Mouse (Mus musculus) gastrocnemius, postnatal 14 days (tissue): ENCODE data around the gene Wwp2. TPM values are rescaled to one million over a fixed set of nuclear protein-coding genes. Genes with fewer than 3 reads are reported as not detected.

Source experiments
- DNase-seq: peaks from one replicate; pipeline ENCODE4 v3.0.0; 2021; ENCODE audit warnings: mixed read lengths
- intact Hi-C: fragments of 180-260 bp; cut with DNase I; formaldehyde crosslinking; loops from one replicate; pipeline ENCODE4 v1.15.1; 2025; ENCODE audit warnings: low total_unique reads
- total RNA-seq, 2 experiments: library from RNA; stranded (reverse); gene quantifications; 2 replicates each; pipeline ENCODE4 v1.2.3; 2021

Gene Wwp2
- total RNA-seq, 2 experiments from 2014 or later: 13.1 to 13.9 TPM

GRCm38 (mm10) chr8:107424597-107425229 is 11.5 kb upstream of the Wwp2 start, which contains the start of gene Nob1:
Gene Nob1, minus strand, starts transcription at chr8:107425051.
- intact Hi-C loops: loop anchor here (5.0 kb wide), 1 partner anchor 37 kb away; no protein-coding TSS in a partner anchor
- DNase-seq: peak; percentile 98

GRCm38 (mm10) chr8:107425230-107425597 is 11.0 kb upstream of the Wwp2 start:
- no peak for DNase-seq
- intact Hi-C loops: no loop called here

GRCm38 (mm10) chr8:107430821-107431220 is 5.3 kb upstream of the Wwp2 start:
- intact Hi-C loops: loop anchor here (10.0 kb wide), 1 partner anchor 326 kb away; no protein-coding TSS in a partner anchor
- no peak for DNase-seq

- no peak for DNase-seq
- intact Hi-C loops: loop anchor here (10.0 kb wide), 1 partner anchor 331 kb away; no protein-coding TSS in a partner anchor
Measured at GRCm38 (mm10) chr8:107435421-107435961, 674 bp upstream of the Wwp2 start.

- DNase-seq: no peak
Measured at GRCm38 (mm10) chr8:107436841-107437421, 766 bp downstream of the Wwp2 start.

GRCm38 (mm10) chr8:107437711-107438110 is 1.5 kb downstream of the Wwp2 start:
- no peak for DNase-seq
- intact Hi-C loops: loop anchor here (10.0 kb wide), 1 partner anchor 333 kb away; no protein-coding TSS in a partner anchor

More at GRCm38 (mm10) chr8:107436841-107437421, 766 bp downstream of the Wwp2 start:
- intact Hi-C loops: loop anchor here (10.0 kb wide), 1 partner anchor 332 kb away; no protein-coding TSS in a partner anchor

GRCm38 (mm10) chr8:107439880-107440625 is 3.9 kb downstream of the Wwp2 start:
- DNase-seq: no peak
- intact Hi-C loops: loop anchor here (10.0 kb wide), 1 partner anchor 335 kb away; no protein-coding TSS in a partner anchor

- peak; percentile 26 for DNase-seq
- intact Hi-C loops: no loop called here
Measured at GRCm38 (mm10) chr8:107444626-107445025, 8.5 kb downstream of the Wwp2 start.

- DNase-seq: no peak
- intact Hi-C loops: no loop called here
Measured at GRCm38 (mm10) chr8:107447713-107448112, 11.5 kb downstream of the Wwp2 start.

- intact Hi-C loops: no loop called here
- no peak for DNase-seq
Measured at GRCm38 (mm10) chr8:107448382-107448889, 12.3 kb downstream of the Wwp2 start.

GRCm38 (mm10) chr8:107449130-107449529 is 13.0 kb downstream of the Wwp2 start:
- intact Hi-C loops: no loop called here

GRCm38 (mm10) chr8:107449655-107450054 is 13.5 kb downstream of the Wwp2 start:
- intact Hi-C loops: no loop called here
- no peak for DNase-seq

More at GRCm38 (mm10) chr8:107449130-107449529, 13.0 kb downstream of the Wwp2 start:
- DNase-seq: no peak

- intact Hi-C loops: no loop called here
- DNase-seq: no peak
Measured at GRCm38 (mm10) chr8:107451414-107452066, 15.4 kb downstream of the Wwp2 start.

GRCm38 (mm10) chr8:107453386-107453785 is 17.2 kb downstream of the Wwp2 start:
- intact Hi-C loops: no loop called here
- DNase-seq: no peak

- peak; percentile 27 for DNase-seq
- intact Hi-C loops: no loop called here
Measured at GRCm38 (mm10) chr8:107455268-107455667, 19.1 kb downstream of the Wwp2 start.

GRCm38 (mm10) chr8:107457725-107458124 is 21.6 kb downstream of the Wwp2 start:
- intact Hi-C loops: loop anchor here (2.0 kb wide), 1 partner anchor 119 kb away; no protein-coding TSS in a partner anchor

GRCm38 (mm10) chr8:107458281-107458680 is 22.1 kb downstream of the Wwp2 start:
- no peak for DNase-seq
- intact Hi-C loops: no loop called here

More at GRCm38 (mm10) chr8:107457725-107458124, 21.6 kb downstream of the Wwp2 start:
- no peak for DNase-seq

GRCm38 (mm10) chr8:107462423-107462822 is 26.3 kb downstream of the Wwp2 start:
- intact Hi-C loops: no loop called here
- no peak for DNase-seq
